Mouse (Mus musculus): Measurements from ENCODE around the gene Aph1a. TPM values are rescaled to one million over a fixed set of nuclear protein-coding genes. Genes with fewer than 3 reads are reported as not detected.
"Not testable (repeated sequence)": the region's sequence is repeated elsewhere in the genome, so short reads cannot be mapped to it uniquely, and the experiment has no call there.

The Aph1a gene
- total RNA-seq, 2 experiments from 2014 or later = 113 to 114 TPM

DNA sequence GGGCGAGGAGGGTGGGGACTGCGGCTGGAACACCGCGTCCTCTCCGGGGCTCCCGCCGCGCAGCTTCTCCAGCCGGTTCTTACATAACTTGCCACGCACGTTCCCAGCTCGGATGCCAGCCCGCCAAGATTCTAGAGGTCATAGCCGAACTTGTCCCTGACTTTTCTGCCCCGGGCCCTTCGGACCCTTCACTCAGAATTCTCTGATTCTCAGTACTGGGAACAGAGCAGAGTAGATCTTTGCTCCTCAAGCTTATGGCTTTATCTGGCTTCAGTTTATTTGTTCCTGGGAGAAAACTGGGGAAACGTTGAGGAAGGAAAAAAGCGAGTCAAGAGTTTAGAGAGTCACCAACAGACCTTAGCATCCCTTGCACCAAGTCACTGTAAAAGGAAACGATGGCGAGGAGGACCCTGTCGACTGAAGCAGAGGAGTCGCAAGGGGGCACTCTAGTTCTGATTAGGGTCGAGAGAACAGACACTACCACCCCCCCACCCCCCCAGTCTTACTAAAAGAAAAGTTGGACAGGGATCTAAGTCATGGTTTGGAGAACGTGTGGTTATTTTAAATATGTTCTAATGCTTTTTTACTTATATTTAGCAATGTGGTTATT, 10.8 kb upstream of the Aph1a start:
- DNase-seq = peak; percentile 77 to 86
- intact Hi-C loops (cut with DNase I) = loop anchor here (1.0 kb wide), 1 partner anchor 23 kb away; no protein-coding TSS in a partner anchor

- DNase-seq = no peak
- intact Hi-C loops (cut with DNase I) = no loop called here
These were observed 9.4 kb upstream of the Aph1a start for GRCm38 (mm10) chr3:95884400-95884799.

GRCm38 (mm10) chr3:95887596-95887995, 6.2 kb upstream of the Aph1a start:
- intact Hi-C loops (cut with DNase I) = no loop called here
- no peak for DNase-seq

DNA sequence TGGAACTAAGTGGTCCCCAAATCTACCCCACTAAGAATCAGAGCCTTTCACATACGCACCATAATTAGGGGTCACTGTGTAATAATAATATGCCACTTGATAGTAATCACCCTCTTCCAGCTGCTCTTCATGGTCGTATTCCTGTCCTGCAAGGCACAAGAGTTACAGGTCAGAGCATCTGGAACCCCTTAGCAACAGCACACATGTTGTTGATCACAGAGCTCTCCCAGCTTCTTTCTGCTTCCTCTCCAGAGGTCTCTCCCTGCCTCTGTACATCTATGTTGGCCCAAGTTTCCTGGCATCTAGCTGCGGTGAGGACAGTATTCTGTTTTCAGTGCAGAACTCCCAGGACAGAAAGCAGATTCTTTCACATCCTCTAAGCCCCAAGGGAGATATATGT, 4.1 kb upstream of the Aph1a start:
- DNase-seq = no peak
- intact Hi-C loops (cut with DNase I) = no loop called here

GRCm38 (mm10) chr3:95891211-95892065, 2.3 kb upstream of the Aph1a start, which contains the start of gene BC028528:
TSS of gene BC028528 (minus strand) at chr3:95892005.
- peak; percentile 49 to 53 for DNase-seq

DNA sequence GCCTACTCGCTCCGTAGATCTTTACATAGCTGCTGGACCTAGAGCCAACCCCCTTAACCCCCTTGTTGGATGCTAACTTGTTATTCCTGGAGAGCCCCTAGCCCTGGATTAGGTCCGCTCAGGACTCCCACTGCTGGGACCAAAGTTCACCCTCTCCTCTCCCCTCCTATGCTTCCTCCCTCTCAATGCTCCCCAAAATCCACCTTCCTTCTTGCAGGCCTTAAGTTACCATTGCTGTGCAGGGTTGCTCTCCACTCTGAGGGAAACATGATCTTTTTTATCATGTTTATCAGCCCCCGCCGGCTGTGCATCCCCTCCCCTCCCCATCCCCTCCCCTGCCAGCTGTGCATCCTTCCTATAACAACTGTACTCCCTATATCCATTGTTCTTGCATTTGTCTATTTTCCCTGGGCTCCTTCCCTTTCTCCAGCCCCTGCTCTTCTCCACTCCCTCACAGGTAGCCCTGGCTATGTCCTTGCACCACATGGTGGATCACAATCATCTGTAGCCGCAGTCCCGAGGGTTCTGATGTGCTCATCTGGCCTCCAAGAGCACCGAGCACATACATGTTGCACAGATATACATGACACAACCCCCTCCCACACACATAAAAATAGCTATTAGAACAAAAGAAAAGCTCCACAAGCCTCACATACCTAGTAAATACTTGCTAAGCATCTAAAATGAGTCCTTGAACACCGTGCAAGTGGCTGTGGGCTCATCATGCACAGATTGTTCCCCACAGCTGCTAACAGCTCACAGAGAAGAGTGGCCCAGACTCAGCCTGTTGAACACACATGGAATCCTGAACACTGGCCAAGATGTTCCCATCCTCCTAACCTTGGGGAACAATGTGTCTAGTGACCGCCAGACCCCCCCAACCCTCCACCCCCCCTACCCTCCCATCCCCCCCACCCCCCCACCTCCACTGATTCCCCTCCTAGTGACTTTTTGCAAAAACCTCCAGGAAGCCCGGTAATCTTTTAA, 1.4 kb upstream of the Aph1a start:
- intact Hi-C loops (cut with DNase I) = no loop called here
- no peak for DNase-seq

More at GRCm38 (mm10) chr3:95891211-95892065, 2.3 kb upstream of the Aph1a start, which contains the start of gene BC028528:
- intact Hi-C loops (cut with DNase I) = no loop called here

- DNase-seq = peak in 1 of 2 experiments; percentile 25
These were observed 643 bp upstream of the Aph1a start for GRCm38 (mm10) chr3:95893126-95893525.

GRCm38 (mm10) chr3:95894317-95895160, 770 bp downstream of the Aph1a start:
- DNase-seq = peak; percentile 62 to 79
- intact Hi-C loops (cut with DNase I) = no loop called here

More at GRCm38 (mm10) chr3:95893126-95893525, 643 bp upstream of the Aph1a start:
- intact Hi-C loops (cut with DNase I) = no loop called here

- DNase-seq; intact Hi-C loops (cut with DNase I): not testable (repeated sequence)
These were observed 1.7 kb downstream of the Aph1a start for GRCm38 (mm10) chr3:95895501-95895900.

- DNase-seq = no peak
- intact Hi-C loops (cut with DNase I) = no loop called here
These were observed 6.2 kb downstream of the Aph1a start for GRCm38 (mm10) chr3:95899800-95900524.

DNA sequence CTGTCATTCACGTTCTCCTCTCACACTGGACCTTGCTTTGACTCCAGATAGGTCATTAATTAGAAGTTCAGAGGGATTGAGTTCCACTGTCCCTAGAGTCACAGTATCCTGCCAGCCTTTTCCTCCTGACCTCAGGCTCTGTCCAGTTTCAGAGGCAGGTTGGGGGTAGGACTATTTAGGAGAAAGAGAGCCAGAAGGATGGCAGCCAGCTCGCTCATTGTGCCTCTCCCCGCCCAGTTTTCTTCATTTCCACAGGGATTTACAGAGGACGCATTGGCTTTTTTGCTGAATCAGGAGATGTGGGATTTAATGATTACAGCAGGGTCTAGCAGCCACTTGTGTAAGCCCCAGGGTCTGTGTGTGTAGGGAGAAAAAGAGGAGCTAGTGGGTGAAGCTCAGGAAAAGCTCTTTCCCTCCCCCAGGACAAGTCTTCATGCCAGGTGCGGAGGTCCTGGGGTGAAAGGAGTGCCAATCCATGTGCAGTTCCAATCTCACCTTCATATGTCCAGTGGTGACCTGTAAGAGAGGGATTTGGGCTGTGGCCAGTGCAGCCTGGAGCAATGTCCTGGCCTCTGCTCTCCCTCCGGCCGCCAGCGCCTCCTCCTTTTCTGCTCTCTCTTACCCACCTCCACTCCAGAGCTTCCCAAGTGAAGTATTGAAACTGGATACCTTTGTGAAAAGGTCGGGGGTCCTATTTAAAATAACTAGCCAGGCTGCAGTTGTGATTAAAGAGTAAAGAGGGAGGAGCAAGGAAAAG, 8.0 kb downstream of the Aph1a start:
- intact Hi-C loops (cut with DNase I) = no loop called here
- peak; percentile 35 to 51 for DNase-seq

DNA sequence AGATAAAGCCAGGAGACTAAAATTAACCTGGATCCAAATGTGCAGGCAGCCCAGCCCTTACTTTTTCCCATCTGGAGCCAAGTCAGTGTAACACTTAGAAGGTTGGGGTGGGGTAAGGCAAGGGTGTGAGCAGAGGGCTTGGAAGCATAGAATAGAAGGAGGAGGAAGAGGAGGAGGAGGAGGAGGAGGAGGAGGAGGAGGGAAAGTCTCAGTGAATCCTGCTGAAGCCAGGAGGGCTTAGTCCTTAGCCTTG, 8.5 kb downstream of the Aph1a start:
- no peak for DNase-seq
- intact Hi-C loops (cut with DNase I) = no loop called here

- DNase-seq = no peak
- intact Hi-C loops (cut with DNase I) = no loop called here
These were observed 8.9 kb downstream of the Aph1a start for GRCm38 (mm10) chr3:95902643-95903042.

GRCm38 (mm10) chr3:95903753-95904502, 10.2 kb downstream of the Aph1a start:
- no peak for DNase-seq
- intact Hi-C loops (cut with DNase I) = no loop called here

GRCm38 (mm10) chr3:95904568-95904967, 10.8 kb downstream of the Aph1a start, which contains the start of gene Car14:
TSS of gene Car14 (minus strand) at chr3:95904691.
- peak; percentile 54 to 61 for DNase-seq
- intact Hi-C loops (cut with DNase I) = no loop called here

DNA sequence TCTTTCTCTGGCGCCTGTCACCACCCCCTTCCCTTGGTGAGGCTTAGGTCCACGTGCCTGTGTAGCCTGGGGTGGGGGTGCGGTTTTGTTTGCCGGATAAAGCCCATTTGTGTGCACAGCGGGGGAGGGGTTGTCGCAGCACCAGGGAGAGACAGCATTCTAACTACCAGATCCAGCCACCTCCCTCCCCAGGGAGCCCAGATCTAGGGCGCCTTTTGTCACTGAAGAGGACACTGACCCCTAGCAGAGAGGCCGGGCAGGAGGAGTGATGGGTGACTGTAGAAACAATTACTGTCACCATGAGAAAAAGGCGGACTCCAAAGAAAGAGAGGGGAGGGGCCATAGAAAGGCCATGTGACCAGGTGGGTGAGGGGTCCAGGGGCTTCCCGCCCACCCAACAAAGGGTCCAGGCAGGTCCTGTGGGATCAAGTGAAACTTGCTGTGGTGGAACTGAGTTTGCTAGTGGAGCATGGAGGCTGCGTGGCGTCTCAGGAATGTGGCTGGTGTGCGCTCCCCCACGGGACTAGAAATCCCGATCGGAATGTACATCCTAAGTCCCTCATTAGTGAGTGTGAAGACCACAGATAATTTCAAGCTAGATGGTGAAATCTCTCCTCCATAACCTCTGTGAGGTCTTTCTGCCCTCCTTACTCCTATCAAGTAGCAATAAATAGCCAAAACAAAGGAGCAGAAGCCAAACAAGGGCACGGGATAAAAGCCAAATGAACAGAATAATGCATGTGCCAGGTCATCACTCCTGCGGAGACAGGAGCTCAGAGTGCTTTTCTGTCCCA, 11.6 kb downstream of the Aph1a start:
- intact Hi-C loops (cut with DNase I) = no loop called here
- DNase-seq = peak; percentile 30 to 40

All from heart, postnatal 14 days (tissue).